Mouse (Mus musculus) cortical plate, adult 2 months (tissue): ENCODE results near the gene Dennd1b. TPM values are rescaled to one million over a fixed set of nuclear protein-coding genes. Genes with fewer than 3 reads are reported as not detected.

ENCODE experiments used
- H3K27ac ChIP-seq: fragments of 200-500 bp; 2 replicates; pipeline ENCODE4 v1.5.1; 2012; ENCODE audit warnings: low read length, control low read depth, inconsistent platforms; ENCODE audit not compliant: insufficient read depth
- H3K4me1 ChIP-seq: fragments of 200-500 bp; 2 replicates; pipeline ENCODE4 v1.6.1; 2011; ENCODE audit warnings: low read length; ENCODE audit not compliant: control insufficient read depth, insufficient read depth
- H3K4me3 ChIP-seq: fragments of 200-500 bp; 2 replicates; pipeline ENCODE4 v1.5.1; 2011; ENCODE audit warnings: mild to moderate bottlenecking, low read length, control low read depth; ENCODE audit not compliant: insufficient read depth
- CTCF ChIP-seq: fragments of 200-500 bp; IDR thresholded peaks from 2 replicates; pipeline ENCODE4 v1.5.1; 2011; ENCODE audit warnings: mild to moderate bottlenecking, control low read depth, low read length; ENCODE audit not compliant: insufficient read depth; ENCODE audit errors: extremely low read depth
- POLR2A ChIP-seq: fragments of 200-500 bp; IDR thresholded peaks from 2 replicates; pipeline ENCODE4 v1.6.1; 2011; ENCODE audit warnings: mild to moderate bottlenecking, low read length, control low read depth; ENCODE audit not compliant: insufficient read depth; ENCODE audit errors: extremely low read depth
- polyA plus RNA-seq: library from polyadenylated mRNA; depleted of rRNA; stranded (reverse); fragments of >200 nt; gene quantifications from 2 replicates; pipeline ENCODE4 v1.2.3, GENCODE M21; 2012

Dennd1b gene
- polyA plus RNA-seq, 1 experiment: 5.5 TPM

- no peak overlapping the region; the same call in 1 of the 2 replicates for H3K27ac ChIP-seq
- H3K4me1 ChIP-seq: peaks cover 12% of the 10 kb centered on the region
- TF ChIP-seq POLR2A (no peak), CTCF (no peak)
- H3K4me3 ChIP-seq: no peak overlapping the region
Observed at GRCm38 (mm10) chr1:138982203-138982602, 19.0 kb downstream of the Dennd1b start.

- Histone ChIP-seq H3K27ac (0 out of 2 replicates have a peak overlapping the region, but pooled peaks have one; percentile 66), H3K4me3 (no peak overlapping the region)
- TF ChIP-seq CTCF (no peak), POLR2A (no peak)
Observed at GRCm38 (mm10) chr1:138982611-138983010, 19.4 kb downstream of the Dennd1b start.

GRCm38 (mm10) chr1:138983064-138983463 is 19.8 kb downstream of the Dennd1b start:
- no peak for TF ChIP-seq CTCF
- no peak for TF ChIP-seq POLR2A
- H3K4me3 ChIP-seq: no peak overlapping the region
- H3K4me1 ChIP-seq: peaks cover 11% of the 10 kb centered on the region
- no peak overlapping the region for H3K27ac ChIP-seq

More at GRCm38 (mm10) chr1:138982611-138983010, 19.4 kb downstream of the Dennd1b start:
- H3K4me1 ChIP-seq: peaks cover 12% of the 10 kb centered on the region

- TF ChIP-seq CTCF: no peak
- no peak for TF ChIP-seq POLR2A
- Histone ChIP-seq H3K4me3 (no peak overlapping the region), H3K27ac (no peak overlapping the region), H3K4me1 (peaks cover 11% of the 10 kb centered on the region)
Observed at GRCm38 (mm10) chr1:138983465-138983864, 20.2 kb downstream of the Dennd1b start.

DNA sequence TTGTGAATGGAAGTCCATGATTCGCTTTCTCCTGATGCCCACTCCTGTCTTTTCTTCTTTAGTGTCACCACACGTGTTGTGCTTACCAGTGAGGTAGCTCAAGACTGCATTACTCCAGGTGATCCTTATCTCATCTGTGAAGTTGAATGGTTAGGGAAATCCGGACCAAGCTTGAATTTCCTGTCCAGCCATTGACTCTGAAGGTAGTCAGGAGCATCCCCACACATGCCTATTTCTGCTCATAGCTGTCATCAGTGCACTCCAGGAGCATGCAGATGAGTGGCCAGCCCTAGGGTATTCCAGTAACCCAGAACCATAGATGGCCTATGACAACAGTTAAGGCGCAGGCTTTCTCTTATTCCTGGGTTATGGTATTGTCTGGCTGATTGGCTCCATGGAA is 20.9 kb downstream of the Dennd1b start:
- H3K4me1 ChIP-seq: peaks cover 11% of the 10 kb centered on the region
- no peak overlapping the region for H3K27ac ChIP-seq
- H3K4me3 ChIP-seq: no peak overlapping the region
- TF ChIP-seq POLR2A (no peak), CTCF (no peak)

DNA sequence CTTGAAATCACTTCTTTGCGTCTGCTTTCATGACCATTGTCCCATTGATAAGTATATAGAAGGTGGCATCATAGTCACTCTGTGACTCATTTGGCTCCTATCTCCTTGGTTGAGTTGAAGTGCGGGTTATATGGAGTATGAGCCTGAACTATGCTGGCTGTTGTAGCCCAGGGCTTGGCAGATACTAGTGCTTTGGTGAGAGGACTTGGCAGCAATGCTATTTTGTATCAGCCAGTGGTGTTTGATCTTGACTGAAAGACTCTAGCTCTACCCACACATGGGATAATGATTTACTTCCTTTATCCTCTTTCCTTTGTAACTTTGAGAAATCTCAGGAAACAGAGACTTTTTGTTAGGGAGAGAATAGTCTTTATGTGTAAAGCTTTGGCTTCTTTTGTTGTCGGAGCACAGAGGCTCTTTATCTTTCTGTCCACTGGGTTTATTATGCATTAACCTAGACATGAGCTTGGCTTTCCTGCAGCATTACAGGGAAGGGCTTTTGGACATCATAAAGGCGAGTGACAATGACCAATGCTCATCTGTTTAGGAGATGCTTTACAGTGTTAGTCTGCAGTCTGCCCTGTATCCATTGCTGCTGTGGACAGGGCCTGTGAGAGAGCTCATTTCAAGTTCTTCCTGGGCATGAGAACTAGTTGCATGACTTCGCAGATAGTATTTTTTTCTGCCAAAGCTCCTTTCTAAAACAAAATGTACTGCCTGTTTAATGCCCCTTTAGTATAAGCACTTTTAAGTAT is 29.3 kb downstream of the Dennd1b start:
- no peak overlapping the region for H3K27ac ChIP-seq
- peaks cover 11% of the 10 kb centered on the region for H3K4me1 ChIP-seq
- H3K4me3 ChIP-seq: no peak overlapping the region
- TF ChIP-seq POLR2A: no peak
- no peak for TF ChIP-seq CTCF

DNA sequence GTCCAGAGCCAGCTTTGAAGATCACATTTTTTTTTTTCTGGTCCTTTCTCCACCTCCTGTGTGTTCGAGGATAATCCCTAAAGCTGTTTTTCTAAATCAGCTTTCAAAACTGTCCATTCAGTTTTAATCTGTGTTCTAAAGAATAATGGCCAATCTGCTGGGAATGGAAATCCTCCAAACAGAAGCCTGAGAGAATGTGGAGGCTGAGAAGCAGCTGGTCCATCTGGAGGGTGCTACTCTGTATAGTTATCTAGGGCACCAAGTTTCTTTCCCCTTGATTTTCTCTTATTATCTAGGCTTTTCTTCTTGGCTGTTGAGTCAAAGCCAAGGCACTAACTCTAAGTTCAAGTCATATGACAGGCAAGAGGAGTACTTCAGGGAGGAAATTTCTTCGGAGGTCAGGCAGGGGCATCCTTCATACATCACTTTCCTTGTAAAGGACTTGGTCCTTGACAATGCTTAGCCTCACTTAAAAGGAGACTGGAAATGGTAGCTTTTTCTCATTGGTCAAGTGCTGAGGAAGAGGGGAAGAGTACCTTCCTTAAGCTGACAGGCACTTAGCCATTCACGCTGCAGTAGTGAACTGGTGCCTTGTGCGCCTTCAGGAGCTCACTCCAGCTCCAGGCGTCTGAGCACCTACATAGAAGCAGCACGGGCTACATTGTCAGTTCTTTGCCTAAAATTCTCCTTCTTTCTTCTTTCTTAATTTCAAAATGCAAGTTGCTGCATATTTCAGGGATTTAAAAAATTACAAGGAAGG is 32.6 kb downstream of the Dennd1b start:
- Histone ChIP-seq H3K27ac (no peak overlapping the region), H3K4me1 (peaks cover 11% of the 10 kb centered on the region), H3K4me3 (no peak overlapping the region)
- no peak for TF ChIP-seq CTCF
- no peak for TF ChIP-seq POLR2A

DNA sequence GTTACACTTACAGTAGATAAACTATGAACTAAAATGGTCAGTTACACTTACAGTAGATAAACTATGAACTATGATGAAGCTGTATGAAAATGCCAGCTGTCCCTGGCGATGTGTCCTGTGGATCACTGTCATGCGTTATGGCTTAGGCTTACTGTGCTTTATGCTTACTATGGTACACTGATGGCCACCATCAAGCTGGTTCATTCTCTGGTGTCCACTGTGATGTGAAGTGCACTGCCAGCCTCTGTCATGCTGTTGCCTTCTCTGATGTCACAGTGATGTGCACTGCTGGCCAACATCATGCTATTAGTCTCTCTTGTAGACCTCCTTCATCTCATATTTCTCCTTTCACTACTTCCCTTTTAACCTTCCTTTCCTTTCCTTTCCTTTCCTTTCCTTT is 33.4 kb downstream of the Dennd1b start:
- H3K27ac ChIP-seq: no peak overlapping the region
- TF ChIP-seq CTCF: no peak
- no peak for TF ChIP-seq POLR2A
- H3K4me3 ChIP-seq: no peak overlapping the region
- H3K4me1 ChIP-seq: peaks cover 11% of the 10 kb centered on the region

DNA sequence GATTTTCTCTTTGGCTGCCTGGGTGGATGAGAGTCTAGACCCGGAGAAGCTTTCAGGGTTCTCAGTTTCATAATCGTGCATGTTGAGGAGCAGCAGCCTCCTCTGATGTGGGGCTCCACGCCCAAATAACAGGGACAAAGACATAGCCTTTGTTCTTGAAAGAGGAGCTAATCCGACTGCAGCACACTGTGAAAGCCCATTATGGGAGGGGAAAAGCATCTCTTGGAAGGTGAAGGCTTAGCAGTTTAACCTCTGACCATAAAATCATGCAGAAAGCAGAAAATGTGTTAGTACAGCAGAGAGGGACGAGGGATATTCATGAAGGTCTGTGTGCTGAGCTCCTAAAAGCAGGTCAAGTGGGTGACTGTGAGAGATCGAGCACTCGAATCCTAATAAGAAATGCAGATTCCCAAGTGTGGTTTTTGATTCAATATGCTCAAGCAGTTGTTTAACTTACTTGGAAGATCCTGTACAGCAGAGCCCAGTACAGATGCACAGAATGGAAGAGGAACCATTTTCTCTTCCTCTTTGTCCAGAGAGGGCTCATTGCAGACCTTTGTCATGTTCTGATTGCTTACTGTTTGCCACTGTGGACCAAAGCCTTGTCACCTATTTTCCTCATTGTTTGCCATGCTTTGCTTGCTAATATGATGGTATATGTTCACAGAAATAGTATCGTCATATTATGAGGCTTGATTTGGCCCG is 37.6 kb downstream of the Dennd1b start:
- H3K4me1 ChIP-seq: peaks cover 4% of the 10 kb centered on the region
- no peak for TF ChIP-seq CTCF
- no peak for TF ChIP-seq POLR2A
- no peak overlapping the region for H3K27ac ChIP-seq
- no peak overlapping the region for H3K4me3 ChIP-seq
